Mouse (Mus musculus): ENCODE results near the gene Olfr465-ps1.

The Olfr465-ps1 gene

DNA sequence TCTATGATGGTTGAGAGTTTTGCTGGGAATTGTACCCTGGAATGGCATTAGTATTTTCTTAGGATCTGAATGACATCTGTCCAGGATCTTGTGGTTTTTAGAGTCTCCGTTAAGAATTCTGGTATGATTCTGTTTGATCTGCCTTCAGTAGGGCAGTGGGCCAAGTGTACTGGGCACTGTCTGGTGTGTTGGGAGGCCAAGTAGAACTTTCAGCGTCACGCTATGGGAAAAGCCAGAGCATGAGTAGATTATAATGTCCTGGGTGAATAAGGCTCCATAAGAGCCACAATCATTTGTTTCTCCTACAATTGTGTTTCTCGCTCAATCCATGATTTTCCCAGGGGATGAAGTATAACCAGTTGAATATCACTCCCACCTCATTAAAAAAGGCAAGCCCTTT is at the start of gene Olfr465-ps1:
TSS of gene Olfr465-ps1 (plus strand) at position 301 of the 400 bp plus-strand sequence.
- in situ Hi-C loops (cut with MboI, MseI): no loop called here

DNA sequence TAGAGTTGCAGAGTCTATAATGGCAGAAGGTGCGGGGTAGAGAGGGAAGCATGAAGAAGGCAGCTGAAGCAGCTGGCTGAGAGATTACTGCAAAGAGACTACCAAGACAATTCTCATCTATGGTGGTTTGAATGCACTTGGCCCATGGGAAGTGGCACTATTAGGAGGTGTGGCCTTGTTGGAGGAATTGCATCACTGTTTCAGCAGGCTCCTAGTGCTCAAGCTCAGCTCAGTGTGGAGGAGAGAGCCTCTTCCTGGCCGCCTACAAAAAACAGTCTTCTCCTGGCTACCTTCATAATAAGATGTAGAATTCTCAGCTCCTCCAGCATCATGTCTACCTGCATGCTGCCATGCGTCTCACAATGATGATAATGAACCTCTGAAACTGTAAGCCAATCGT is 42.0 kb upstream of the Olfr465-ps1 start:
- in situ Hi-C loops (cut with MboI, MseI): no loop called here

DNA sequence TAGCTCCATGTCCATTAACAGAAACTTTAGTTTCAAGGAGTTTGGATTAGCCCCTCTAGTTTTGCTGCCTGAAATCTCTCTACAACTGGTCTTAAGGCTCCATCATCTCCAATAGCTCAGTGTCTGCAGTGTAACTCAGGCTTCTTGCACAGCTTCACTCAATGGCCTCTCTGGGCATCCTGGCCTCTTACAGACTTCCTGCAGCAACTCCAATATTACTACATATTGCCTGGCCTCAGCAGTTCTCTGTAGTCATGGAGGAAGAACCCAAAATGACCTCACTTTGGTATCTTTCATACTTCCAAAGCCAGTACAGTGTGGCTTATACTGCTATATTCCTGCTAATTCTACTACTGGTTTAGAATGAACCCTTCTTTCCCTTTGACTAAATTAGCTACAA is 40.9 kb upstream of the Olfr465-ps1 start:
- in situ Hi-C loops (cut with MboI, MseI): no loop called here

DNA sequence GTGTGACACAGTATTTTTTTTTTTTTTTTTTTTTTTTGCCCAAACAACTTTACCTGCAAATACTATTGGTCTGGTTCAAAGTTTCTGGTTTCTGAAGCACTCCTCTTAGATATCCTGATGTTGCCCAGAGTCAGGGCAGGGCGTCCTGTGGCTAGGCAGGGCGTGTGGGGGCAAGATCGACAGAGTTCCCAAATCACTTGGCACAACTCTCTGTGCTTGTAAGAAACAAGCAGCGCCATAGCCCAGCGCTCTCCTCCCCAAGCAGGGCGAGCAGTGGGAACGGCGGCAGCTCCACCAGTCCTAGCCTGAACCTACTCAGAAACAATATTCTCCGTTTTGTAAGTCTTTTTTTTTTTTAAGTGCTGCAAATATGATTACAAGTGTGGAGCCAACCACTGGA is 37.2 kb upstream of the Olfr465-ps1 start:
- in situ Hi-C loops (cut with MboI, MseI): loop anchor here (25.0 kb wide), 1 partner anchor 788 kb away; the partner anchor contains the start of gene Aaed1

DNA sequence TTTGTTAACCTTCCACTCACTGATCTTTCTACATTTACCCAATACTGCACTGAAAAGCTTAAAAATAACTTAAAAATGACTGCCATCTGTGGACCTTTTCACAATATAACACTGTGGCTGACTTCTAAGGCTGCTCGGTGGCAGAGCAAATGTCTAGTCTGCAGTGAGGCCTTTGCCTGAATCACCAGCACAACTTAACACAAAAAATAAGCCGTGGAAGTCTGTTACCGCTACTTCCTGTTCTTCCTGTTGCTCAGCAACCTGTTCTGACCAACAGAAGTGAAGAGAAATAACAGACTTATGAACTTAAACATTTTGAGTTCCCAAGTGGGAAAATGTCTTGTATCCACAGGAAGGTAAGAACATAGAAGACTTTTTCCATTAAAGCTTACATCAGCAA is 36.7 kb upstream of the Olfr465-ps1 start:
- in situ Hi-C loops (cut with MboI, MseI): loop anchor here (25.0 kb wide), 1 partner anchor 789 kb away; the partner anchor contains the start of gene Aaed1

DNA sequence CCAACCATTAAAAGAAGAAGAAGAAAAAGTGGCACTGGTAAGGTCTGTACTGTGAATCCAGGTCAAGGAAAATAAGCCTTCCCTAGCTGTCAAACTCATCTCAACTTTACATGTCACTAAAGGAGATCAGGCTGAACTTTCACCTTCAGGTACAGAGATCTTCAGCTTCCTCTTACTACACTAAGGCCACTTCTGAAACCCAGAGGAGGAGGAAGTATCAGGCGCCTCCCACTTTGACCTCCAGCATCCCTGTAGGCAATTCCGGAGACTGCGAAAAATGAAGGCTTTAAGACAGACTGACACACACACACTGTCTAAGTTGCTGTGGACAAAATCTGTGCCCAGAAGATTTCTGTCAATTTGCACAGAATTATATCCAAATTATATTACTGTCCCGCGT is 25.9 kb upstream of the Olfr465-ps1 start:
- in situ Hi-C loops (cut with MboI, MseI): loop anchor here (10.0 to 25.0 kb wide), 2 partner anchors 133 to 800 kb away; partner anchors contain the start of gene Aaed1

DNA sequence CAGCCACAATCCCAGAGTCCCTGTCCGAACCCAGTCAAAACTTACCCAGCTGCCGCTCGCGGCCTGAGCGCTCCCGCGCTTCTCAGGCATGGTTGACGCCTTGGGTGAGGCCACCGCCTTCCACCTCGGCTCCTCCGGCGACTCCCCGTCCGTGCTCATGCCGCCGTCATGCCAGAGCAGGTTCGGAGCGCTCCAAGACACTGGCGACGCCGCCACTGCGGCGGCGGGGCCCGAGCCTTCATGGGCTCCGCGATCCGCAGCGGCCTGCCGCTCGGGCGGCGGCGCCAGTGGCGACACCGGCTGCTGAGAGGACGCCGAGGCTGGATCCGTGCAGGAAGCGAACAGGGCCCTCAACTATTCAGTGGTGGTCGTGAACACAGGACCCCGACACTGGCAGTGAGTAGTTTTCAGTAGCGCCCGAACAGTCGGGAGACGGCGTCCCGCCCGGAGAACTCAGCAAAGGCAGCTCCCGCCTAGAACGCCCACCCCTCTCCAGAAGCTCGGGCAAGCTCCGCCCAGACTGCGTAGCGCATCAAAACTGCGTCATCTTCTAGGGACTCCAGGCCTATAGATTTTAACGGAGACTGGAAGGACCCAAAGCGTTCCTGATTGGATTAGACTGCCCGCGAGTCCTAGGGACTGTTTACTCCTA is 25.3 kb upstream of the Olfr465-ps1 start, which contains the start of gene Mfsd14b:
TSS of gene Mfsd14b (minus strand) at position 517 of the 652 bp plus-strand sequence.
- in situ Hi-C loops (cut with MboI, MseI): loop anchor here (10.0 to 25.0 kb wide), 2 partner anchors 132 to 800 kb away; partner anchors contain the start of gene Aaed1

DNA sequence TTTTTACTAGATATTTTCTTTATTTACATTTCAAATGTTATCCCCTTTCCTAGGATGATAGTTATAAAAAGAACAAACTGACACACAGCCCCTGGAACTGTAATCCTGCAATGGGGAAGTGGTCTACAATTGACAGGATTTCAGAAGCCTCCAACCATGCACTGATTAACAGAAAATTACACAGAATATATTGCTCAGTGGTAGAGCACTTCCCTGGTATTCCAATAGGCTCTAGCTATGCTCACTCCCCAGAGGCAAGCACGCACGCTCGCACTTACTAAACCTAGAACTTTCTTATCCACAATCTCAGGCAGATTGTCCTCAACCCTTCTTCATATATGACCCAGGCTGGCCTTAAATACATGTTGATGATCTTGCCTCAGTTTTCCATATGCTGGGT is 24.6 kb upstream of the Olfr465-ps1 start:
- in situ Hi-C loops (cut with MboI, MseI): loop anchor here (10.0 to 25.0 kb wide), 2 partner anchors 132 to 801 kb away; partner anchors contain the start of gene Aaed1

DNA sequence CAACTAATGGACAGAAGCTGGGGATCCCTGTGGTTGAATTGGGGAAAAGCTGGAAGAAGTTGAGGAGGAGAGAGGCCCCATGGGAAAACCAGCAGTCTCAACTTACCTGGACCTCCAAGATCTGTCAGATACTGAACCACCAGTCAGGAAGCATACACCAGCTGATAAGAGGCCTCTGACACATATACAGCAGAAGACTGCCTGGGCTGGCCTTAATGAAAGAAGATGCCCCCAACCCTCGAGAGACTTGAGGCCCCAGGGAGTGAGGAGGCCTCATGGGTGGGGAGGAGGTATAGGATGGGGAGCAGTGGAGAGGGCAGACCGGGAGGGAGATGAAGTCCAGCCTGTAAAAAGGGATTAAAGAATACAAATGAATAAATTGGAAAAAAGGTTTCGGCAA is 16.9 kb upstream of the Olfr465-ps1 start:
- in situ Hi-C loops (cut with MboI, MseI): loop anchor here (10.0 to 25.0 kb wide), 2 partner anchors 676 to 809 kb away; partner anchors contain the start of gene Aaed1

DNA sequence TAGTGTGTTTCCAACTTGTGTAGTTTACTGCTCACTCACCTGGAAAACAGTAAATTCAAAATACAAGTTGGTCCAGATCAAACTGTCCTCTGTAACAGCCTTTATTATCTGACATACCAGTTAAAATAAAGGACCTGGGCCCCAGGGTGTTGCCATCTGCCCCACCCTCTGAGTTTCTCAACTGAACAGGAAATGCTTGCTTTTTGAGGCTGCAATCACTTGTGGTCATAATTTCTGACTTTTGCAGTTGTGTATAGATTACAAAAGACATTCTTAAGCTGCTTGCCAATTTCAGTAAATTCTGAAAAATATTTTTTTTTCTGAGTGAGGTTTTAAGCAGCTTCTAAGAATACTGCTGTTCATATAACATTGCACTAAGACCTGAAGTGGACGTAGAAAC is 15.8 kb upstream of the Olfr465-ps1 start:
- in situ Hi-C loops (cut with MboI, MseI): loop anchor here (10.0 to 25.0 kb wide), 2 partner anchors 677 to 810 kb away; partner anchors contain the start of gene Aaed1

DNA sequence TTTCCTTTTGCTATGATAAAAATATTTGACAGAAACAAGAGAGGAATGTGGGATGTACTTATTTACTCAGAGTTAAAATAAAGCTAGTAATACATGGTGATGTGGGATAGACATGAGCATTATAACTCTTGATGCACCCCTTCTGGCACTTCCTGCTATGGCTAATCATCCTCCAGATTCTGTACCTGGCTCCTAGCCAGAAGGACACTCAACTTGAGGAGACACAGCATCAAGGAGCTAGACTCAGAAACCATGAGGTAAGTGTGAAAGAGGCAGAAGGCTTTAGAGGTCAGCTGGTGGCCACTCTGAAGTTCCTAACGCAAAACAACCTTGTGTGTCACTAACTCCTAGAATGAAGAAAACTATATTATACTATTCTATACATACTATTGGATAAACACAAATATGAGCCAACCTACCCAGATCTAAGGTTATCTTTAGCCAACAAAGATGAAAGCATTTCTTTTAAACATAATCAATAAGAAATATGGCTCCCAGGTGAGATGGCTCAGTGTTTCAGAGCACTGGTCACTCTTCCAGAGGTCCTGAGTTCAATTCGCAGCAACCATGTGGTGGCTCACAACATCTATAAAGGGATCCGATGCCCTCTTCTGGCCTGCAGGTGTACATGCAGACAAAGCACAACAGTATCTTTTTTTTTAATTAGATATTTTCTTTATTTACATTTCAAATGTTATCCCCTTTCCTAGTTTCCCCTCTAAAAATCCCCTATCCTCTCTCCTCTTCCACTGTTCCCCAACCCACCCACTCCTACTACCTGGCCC is 10.6 kb upstream of the Olfr465-ps1 start:
- in situ Hi-C loops (cut with MboI, MseI): loop anchor here (5.0 to 10.0 kb wide), 2 partner anchors 95 to 682 kb away; partner anchors contain the start of gene Spata31d1c

DNA sequence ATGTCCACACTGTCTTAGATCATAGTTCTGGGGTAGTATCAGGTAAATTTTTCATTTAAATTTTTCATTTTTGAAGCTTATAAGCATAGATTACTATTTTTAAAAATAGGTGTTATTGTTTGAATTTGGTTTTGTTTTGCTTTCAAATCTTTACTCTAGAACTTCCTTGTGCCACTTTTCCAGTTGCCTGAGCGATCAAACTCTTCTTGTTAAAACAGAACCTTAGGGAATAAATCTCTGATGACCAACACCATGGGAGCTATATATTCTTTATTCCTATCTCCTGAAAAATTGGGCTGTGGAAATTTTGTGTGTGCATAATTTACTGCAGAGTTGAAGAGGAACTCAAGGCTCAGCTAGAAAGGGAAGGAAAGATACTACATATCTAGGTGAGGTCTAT is 12.1 kb downstream of the Olfr465-ps1 start, which contains the start of gene Olfr466:
TSS of gene Olfr466 (plus strand) at position 301 of the 400 bp plus-strand sequence.
- in situ Hi-C loops (cut with MboI, MseI): no loop called here

DNA sequence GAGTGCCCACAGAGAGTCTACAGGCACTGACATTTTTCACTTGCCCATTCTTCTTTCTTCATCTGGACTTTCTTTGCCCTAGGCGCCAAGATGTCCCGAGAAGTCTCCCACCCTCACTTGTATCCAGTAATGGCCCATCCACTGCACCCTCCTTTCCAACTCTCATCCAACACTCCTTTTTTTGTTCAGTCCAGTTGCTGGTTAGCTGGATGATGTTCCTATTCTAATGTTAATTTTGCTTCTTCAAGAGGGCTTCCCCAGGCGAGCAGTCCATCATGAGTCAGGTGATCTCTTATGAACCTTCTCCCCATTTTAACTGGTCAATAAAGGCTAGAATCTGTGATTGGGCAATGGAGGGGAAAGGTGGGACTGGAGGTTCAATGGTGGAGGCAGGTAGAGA is 36.2 kb downstream of the Olfr465-ps1 start:
- in situ Hi-C loops (cut with MboI, MseI): no loop called here

DNA sequence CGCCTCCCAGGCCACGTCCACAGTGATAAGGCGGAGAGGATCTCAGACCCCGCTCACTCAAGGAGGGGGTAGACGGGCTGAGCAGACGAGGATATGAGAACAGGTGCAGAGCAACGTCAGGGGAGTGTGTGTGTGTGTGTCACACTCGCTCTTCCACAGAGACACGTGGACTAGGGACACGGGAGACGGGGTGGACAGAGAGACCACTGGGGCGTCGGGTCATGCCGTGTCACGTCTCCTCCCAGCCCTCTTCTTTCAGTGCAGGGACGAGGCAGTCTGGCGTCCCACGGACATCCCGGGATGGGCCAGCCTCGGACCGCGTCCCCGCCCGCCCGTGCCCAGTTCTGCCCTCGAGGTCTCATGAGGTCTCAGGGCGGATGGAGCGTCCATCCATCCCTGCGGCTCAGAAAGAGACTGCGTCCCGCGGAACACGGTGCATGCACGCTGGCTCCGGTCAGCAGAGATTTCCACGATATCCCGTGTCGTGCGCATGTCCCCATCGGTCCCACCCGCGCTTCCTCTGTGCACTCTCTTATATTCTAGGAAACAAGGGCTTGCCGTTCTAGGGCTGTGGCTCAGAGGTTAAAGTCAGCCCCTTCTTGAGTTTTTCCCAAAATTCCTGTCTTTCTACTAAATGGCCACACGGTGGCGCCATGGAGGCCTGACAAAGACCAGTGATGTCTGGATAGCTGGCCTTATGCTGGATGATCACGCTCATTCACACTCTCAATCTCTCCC is 38.0 kb downstream of the Olfr465-ps1 start:
- in situ Hi-C loops (cut with MboI, MseI): no loop called here

DNA sequence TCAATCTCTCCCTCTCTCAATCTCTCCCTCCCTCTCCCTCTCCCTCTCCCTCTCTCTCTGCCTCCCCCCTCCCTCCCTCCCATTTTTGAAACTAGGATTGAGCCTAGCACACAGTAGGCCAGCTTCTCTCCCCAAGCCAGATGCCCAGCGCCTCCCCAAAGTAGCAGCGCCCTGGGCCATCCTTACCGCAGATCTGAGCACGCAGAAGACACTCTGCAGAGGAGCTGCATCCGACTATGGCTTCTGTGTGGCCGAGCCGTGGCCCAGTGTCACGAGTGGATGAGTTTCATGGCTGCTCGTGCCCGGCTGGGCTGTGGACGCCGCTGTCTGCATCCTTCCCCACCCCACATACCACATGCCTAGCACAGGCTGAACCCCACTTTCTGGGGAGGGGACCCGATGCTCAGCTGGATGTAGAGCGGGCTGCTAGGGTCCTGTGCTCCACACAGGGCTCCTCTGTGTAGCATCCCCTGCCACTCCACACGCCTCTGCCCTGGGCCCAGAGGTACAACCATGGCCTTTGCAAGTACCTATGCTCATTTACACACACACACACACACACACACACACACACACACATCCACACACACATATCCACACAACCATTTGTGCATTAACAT is 38.7 kb downstream of the Olfr465-ps1 start:
- in situ Hi-C loops (cut with MboI, MseI): no loop called here
